Mouse (Mus musculus): ENCODE measurements around the gene Wfdc2. TPM values are rescaled to one million over a fixed set of nuclear protein-coding genes. Genes with fewer than 3 reads are reported as not detected.
"Not testable (repeated sequence)": the region's sequence is repeated elsewhere in the genome, so short reads cannot be mapped to it uniquely, and the experiment has no call there.

The Wfdc2 gene
- total RNA-seq, 2 experiments from 2014 or later, result 0.74 TPM; not detected in 1

DNA sequence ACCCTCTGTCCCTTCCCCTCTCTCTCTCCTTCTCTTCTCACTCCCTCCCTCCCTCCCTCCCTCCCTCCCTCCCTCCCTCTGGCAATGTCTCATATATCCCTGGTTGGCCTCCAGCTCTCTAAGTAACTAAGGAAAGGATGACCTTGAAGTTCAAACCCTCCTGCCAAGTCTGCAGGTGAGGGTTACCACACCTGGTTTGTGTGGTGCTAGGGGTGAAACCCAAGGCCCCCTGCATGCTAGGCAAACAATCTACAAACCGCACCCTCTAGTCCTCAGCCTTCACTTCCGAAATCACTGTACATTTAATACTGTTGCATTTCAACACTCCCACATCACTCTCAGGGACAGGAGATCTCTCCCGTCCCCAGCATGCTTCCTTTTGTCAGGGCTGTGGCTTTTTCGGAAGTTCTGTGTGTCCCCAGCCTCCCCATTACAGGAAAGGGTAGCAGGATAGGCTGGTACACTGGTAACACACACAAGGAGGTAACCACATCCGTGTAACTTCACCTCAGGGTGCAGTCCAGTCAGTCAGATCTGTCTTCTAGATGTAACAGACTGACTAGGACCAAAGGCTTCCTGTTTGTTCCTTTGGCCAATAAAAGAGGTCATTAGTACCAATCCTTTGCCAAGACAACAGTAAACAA, 17.6 kb upstream of the Wfdc2 start:
- no peak for DNase-seq (ENCODE audit: low spot score in 2 of 2)

DNA sequence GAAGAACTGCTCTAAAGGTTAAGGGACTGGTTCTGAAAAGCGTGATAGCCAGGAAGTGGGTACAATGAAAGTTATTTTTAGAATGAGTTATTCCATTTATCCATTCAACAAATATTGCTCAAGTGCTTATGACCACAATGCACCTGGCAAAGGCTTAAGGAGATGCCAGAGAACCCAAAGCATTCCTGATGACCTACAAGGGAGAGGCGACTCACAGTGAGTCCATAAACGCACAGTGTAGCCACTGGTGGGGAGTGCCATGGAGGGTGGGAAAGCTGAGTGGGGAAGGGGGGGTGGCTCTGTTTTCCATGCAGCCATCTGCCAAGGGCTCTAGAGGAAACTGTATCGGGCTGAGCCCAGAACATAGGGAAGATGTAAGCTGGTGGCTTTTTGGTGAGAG, 12.9 kb upstream of the Wfdc2 start:
- DNase-seq (ENCODE audit: low spot score in 2 of 2), result no peak

DNA sequence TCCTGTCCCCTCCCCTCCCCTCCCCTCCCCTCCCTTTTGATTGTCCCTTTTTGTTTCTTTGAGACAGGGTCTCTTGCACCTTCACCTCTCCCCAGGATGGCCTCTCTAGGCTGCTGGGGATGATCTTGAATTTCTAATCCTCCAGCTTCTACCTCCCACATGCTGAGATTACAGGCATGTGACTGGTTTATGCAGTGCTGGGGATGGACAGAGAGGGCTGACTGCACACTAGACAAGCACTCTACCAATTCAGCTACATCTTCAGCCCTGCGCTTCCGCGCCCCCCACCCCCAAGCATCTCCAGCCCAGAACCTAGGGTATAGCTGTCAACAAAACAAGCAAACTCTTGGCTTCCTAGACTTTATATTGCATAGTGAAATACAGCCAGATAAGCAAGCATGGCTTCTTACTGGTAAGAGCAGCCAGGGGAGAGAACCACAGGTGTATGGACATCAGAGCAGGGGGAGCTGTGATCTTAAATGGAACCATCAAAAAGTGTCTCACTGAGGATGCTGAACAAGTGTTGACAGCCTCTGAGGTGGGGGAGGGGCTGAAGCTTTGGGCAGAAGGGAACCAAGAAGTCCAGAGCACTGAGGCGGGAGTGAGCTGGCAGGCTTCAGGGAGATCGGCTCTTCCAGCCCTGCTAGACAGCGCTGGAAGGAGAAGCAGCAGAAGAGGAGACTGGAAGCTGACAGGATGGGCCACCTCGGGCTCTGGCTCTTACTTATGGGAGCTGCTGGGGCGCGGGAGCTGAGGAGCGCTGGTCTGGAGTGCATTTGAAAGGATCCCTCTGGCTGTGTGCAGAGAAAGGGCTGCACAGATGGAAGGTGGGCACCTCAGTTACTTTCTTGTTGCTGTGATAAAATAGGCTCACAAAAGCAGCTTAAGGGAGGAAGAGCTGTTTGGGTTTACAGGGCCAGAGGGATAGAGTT, 12.0 kb upstream of the Wfdc2 start:
- no peak for DNase-seq (ENCODE audit: low spot score in 2 of 2)

DNA sequence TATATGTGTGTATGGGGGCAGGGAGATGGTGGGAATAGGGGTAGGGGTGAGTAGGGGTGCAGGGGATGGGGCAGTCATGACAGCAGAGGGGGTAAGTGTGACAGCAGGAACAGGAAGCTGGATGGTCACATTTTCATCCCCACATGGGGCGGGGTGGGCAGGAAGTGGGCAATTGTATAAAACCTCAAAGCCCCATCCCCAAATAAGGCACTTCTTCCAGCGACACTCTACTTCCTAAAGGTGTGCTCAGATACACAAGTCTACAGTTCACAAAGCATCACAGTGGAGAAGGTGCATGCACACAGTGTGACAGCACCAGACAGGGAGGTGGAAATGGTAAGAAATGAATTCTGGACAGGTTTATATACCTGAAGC, 11.3 kb upstream of the Wfdc2 start:
- no peak for DNase-seq (ENCODE audit: low spot score in 2 of 2)

DNA sequence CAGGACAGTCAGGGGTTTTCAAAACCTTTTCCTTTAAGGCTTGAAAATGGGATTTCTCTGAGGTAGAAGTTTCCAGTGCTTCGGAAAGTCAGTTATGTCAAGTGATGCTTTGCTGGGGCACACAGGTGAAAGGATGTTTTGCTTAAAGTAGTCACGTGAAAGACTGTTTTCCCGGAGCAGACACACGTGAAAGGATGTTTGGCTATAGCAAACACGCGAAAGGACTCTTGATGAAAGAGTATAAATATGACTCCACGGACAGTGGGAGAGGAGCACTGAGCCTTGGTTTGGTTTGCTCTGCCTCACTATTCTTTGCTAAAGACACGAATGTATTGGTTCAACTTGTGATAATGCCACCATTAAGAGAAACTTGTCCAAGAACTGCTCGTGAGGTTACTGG, 10.7 kb upstream of the Wfdc2 start:
- no peak for DNase-seq (ENCODE audit: low spot score in 2 of 2)

DNA sequence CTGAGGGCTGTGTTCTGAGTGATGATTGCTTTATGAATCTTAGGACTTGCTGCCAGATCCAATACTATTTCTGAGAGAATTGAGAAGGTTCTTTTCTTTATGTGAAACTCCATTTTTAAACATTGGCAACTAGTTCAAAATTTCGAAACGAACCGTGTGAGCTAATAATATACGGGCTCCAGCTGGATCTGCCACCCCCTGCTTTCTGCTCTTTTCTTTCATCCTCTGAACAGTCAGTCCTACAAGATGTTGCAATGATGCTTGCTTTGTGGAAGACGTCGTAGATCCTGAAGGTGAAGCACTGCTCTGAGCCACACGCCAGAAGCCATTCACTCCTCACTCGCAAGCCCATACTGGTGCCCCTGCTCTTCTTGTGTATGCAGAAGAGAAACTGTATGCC, 3.8 kb upstream of the Wfdc2 start:
- no peak for DNase-seq (ENCODE audit: low spot score in 2 of 2)

DNA sequence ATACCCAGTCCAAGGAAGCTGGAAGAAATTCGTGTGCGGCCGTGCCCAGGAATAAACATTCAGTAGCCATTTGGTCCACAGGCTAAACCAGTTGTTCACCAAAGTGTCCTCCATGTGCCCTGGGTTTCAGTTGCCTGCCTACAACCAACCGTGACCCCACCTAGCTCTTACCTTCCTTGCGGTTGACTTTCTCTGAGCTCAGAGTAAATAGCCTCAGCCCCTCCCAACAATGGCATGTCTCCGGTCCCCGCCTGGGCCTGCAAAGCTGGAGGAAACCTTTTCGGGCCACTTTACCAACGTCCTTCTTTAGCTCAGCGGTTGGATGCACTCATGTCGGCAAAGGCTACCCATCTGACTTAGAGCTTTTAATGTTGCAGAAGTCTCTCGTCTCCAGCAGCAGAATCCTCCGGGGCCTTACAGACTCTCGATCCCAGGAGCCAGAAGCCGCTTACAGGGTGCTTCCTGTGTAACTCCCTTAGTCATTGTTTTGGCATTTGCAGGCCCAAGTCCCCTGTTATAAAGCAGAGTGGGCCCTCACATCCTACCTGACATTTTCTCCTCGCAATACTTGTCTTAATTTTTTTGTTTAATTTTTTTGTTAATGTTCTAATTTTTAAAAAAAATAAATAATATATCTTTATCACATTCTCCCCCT, 3.1 kb upstream of the Wfdc2 start:
- DNase-seq (ENCODE audit: low spot score in 2 of 2), result no peak

DNA sequence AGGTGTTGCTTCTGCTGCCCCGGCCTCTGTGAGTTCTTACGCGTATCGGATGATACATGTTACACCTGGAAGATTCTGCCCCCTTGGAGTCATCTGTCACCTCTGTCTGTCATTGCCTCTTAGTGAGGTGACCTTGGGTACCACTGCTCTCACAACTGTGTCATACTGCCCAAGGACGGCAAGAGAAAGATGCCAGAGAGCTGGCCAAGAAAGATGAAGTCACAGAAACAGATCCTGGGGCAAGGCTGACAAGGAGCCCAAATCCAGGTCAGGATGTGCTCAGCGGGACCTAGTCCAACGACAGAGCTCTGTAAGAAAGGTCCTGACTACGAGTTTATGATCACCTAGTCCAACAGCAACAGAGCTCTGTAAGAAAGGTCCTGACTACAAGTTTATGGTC, 2.1 kb upstream of the Wfdc2 start:
- DNase-seq (ENCODE audit: low spot score in 2 of 2), result peak in 1 of 2 experiments; percentile 18

DNA sequence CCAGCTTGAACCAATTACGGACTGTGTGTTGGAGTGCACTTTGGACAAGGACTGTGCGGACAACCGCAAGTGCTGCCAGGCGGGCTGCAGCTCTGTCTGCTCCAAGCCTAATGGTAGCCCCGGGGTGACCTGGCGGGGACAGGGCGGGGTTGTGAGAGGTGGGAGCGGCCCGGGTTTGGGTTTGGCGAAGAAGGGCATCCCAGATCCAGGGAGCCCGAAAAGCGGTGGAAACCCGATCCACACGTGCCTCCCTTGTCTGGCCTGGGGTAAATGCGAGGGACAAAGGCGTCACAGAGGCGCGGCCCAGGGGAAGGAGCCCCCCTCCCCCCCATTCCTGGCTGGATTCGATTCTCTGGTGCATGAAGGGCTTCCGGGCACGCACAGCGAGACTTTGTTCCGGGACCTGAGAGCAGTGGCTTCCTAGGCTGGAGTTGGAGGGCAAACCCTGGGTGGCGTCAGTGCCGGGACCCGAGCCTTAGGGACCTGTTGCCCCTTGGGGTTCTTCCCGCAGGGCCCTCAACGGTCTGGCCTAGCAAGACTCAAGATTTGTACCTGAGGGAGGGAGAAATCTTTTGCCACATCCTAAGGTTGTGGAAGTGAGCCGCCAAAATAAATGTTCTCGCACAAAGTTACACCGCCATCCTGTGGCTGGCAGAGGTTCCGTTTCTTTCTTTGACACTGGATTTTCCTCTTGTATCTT, 1.3 kb downstream of the Wfdc2 start:
- DNase-seq (ENCODE audit: low spot score in 2 of 2), result peak in 1 of 2 experiments; percentile 6

DNA sequence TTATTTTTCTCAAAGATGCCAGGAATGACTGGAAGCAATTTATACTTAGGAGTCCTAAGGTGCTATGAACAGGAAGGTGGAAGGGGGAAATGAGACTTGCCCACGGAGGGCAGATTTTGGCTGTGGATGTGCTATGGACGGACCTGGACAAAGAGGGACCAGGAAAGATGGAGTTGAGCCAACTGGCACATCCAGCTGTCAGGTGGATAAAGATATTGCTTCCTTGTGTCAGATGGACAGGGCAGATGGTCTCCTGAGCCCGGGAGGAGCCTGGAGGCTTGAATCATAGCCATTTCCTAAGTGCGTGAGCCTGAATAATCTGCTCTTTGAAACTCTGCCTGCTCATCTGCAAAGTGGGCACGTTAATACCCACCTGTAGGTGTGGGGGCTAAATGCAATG, 2.1 kb downstream of the Wfdc2 start:
- no peak for DNase-seq (ENCODE audit: low spot score in 2 of 2)

DNA sequence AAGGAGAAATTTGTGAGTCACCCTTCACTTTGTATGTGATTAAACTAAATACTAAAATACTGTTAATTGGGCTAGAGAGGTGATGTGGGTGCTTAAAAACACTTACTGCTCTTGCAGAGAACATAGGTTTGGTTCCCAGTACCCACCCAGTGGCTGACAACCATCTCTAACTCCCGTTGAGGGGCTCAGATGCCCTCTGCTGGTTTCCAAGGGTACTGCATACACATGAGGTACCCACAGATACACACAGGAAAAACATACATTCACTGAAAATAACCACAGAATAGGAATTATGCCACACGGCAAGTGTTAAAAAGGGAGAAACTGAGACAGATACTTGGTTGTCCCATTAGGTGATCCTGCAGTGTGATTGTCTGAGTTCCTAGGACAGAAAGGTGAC, 4.8 kb downstream of the Wfdc2 start:
- DNase-seq (ENCODE audit: low spot score in 2 of 2), result no peak

DNA sequence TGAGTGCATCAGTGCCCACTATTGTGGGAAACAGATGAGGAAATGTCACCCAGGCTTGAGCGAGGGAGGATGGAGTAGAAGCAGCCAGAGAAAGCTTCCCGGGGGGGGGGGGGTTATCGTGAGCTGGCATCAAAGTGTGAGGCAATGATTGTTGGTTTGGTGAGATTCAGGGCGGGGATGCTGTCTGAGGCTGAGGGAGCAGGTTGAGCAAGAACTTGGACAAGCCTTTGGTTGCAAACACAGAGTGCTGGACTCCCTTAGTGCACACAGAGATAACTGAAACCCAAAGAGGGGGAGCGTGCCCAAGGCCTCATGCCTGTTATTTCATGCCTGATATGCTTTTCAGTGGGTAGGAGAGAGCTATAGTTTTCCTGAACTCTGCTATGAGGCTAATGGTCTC, 5.2 kb downstream of the Wfdc2 start:
- no peak for DNase-seq (ENCODE audit: low spot score in 2 of 2)

DNA sequence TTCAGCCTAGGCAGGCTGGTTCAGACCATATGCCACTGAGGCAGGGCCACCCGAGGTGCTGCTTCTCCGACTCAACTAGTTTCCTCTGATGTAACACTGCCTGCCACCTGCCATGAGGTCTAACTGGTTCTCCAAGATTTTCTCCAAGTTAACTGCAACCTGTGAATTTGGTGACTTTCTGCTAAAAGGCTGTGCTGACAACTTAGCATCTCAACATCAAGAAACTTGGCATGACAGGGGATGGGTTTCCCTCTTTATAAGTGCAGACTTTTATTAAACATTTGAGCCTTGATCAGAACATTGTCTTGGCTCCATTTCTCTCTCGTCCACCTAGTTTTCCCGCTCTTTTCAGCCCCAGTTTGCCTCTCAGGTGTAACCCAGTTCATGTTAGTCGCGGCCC, 11.1 kb downstream of the Wfdc2 start, which contains the start of gene Spint3:
Gene Spint3, minus strand, starts transcription at position 101 of the 400 bp plus-strand sequence.
- not testable (repeated sequence) for DNase-seq (ENCODE audit: low spot score in 2 of 2)

DNA sequence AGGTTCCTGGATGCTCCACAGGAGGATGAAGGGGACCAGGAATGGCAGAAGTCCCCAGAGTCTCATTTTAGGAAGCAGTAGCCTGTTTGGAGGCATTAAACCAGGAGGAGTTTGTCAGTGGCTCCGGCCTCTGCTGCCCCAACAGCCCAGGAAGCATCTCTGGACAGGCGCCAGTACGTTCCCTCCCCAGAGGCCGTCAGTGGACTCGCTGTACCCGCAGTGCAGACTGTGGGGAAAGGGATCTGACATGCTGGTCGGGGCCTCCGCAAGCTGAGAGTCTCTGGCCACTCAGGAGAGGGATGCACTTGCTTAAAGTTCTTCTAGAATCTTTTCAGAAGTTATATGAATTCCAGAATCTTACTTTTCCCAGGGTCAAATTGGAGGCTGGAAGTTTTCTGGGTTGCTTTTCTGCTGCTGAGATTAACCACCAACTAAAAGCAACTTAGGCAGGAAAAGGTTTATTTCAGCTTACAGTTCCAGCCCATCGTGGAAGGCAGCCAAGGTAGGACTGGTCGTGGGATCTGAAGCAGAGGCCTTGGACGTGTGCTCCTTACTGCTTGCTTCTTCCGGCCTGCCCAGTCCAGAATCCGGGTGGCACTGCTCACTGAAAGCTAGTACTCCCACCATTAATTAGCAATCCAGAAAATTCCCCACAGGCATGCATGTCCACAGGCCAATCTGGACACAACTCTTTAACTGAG, 23.0 kb downstream of the Wfdc2 start, which contains the start of gene Wfdc6a:
Gene Wfdc6a, minus strand, starts transcription at position 423 of the 701 bp plus-strand sequence.
- DNase-seq (ENCODE audit: low spot score in 2 of 2), result not testable (repeated sequence)

DNA sequence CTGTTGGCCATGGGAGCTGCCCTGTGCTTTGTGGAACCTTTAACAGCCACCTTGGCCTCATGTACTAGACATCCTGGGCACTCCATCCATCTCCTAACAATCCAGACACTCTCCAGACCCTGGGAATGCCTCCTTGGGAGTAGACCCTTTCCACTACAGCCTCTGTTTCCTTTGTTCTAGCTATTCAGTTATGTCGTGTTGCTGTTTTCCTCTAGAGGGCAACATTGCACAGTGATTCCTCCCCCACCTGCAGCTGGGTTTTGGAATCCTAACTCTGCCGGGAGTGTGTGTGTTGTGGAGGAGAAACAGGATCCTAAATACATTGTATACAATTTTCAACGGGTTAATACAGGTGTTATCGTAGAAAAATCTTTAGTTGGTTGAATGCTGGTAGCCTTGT, 29.8 kb downstream of the Wfdc2 start:
- DNase-seq (ENCODE audit: low spot score in 2 of 2), result no peak

DNA sequence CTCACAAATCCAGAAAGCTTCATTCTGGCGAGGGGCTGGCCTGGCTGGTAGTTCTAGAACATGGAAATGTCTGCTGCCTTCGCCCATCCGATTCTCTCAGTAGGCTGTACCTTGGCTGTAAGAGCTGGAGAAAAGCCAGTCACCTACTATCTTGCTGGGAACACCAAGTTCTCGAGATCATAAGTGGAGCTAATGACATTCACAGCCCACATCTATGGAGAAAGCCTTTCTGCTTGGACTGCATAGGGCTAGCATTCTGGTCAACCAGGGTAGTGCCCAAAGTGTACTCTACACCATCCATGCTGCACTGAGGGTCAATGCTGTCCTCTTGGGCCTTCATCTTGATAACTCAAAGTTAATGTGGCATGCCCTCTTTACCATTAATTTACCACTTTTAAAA, 31.3 kb downstream of the Wfdc2 start, which contains the start of gene Eppin:
Gene Eppin, minus strand, starts transcription at position 101 of the 400 bp plus-strand sequence.
- no peak for DNase-seq (ENCODE audit: low spot score in 2 of 2)

DNA sequence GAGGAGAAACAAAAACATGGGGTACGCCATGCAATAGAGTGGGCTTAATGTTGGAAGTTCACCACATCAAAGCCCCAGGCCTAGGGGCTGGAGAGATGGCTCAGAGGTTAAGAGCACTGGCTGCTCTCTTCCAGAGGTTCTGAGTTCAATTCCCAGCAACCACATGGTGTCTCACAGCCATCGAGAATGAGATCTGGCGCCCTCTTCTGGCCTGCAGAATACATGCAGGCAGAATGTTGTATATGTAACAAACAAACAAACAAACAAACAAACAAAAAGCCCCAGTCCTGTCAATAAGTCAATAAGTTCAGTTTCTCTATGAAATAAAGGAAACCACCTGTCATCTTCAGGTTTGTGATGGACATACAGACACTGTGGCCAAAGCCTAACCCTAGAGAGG, 38.0 kb downstream of the Wfdc2 start:
- DNase-seq (ENCODE audit: low spot score in 2 of 2), result no peak

DNA sequence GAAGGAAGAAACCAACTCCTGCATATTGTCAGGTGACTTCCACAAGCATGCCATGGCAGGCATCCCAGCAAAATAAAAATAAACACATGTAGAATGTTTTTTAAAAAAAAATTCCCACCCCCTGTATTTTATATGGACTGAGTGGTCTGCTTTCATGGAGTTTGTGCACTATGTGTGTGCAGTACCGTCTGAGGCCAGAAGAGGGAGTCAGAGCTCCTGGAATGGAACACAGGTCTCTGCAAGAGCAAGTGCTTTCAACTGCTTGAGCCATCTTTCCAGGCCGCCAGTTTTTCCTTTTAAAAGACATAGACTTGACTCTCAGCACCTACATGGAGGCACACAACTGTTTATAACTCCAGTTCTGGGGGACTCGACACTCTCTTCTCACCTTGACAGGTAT, 41.3 kb downstream of the Wfdc2 start:
- DNase-seq (ENCODE audit: low spot score in 2 of 2), result no peak

DNA sequence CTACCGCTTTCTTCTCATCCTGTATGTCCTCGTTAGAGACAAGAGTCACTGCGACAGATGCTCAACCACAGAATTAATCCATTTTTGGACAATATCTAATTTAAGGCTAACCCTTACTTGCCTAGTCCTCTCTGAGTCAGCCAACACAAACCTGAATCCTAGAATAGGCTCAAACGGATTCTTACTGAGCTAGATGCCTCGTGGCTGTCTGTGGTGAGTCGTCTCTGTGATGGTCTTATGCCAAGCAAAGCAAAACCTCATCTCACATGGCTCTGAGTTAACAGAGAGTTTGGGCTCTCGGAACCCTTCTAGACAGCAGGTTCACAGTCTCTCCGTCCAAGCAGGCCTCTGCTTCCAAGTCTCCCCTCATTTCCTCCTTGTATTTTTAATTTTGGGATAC, 42.2 kb downstream of the Wfdc2 start:
- DNase-seq (ENCODE audit: low spot score in 2 of 2), result no peak

DNA sequence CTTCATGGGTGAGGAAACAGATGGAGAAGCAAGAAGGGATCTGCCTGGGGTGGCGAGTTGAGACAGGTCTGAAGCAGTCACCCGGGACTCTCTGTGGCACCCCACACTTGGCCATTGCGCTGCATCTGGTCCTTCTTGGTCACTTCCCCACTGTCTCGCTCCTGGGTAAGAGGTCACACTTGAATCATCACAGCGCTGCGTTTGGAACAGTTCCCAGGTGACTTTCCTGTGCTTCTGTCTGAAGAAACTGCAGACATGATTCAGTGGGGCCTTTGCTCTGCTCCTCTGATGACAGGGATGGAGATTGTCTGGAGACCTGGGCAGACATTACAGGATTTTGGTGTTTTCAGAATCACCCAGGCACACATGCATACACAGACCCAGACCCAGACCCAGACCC, 46.6 kb downstream of the Wfdc2 start:
- peak in 1 of 2 experiments; percentile 22 for DNase-seq (ENCODE audit: low spot score in 2 of 2)

Data from adrenal gland, adult 18-20 months (tissue).